Mouse (Mus musculus) erythroblast, embryonic 14.5 days (primary cell): ENCODE measurements around the gene Hspd1.

Experiments used
- GATA1 ChIP-seq: IDR thresholded peaks from 2 replicates; pipeline ENCODE4 v1.6.1; 2012; ENCODE audit warnings: low read length, inconsistent platforms, mixed read lengths
- TAL1 ChIP-seq: IDR thresholded peaks from 3 replicates; pipeline ENCODE4 v1.6.1; 2012; ENCODE audit warnings: low read length, inconsistent platforms, mixed read lengths

GRCm38 (mm10) chr1:55130190-55130916 is 42.3 kb upstream of the Hspd1 start:
- TF ChIP-seq GATA1, result no peak
- TF ChIP-seq TAL1, result no peak
